Mouse (Mus musculus): Measurements from ENCODE around the gene Stk26.

Stk26 gene

DNA sequence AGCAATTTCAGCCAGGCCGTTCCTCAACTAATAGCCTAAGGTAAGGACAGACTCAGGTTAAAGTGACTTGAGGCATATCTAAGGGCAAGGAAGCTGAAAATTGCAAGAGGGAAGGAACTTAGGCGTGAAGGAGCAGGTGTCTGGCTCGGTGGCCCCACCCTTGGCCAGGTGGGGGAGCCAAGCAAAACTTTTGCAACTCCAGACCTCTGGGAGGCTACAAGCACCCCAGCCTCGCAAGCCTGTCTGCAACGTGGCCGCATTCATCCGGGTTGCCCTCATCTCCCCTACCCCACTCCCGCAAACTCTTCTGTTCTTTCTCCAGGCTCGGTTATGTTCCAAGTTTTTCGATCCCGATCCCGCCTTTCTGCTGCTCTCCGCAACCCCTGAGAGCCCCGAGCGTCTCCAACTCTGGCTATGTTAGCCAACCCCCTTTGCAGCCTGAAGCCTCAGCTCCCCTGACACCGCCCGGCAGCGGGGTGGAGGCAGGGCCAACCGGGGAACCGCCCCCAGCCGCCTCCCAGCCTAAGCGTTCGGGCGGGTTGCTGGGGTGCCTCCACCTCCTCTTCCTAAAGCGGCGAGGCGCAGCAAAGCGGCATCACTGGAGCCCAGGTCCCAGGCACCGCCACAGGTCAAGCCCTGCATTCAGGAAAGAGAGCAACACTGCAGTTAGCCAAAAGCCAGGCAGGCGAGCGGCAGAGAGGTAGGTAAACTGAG is at the start of gene Stk26:
TSS of gene Stk26 (plus strand) at position 201 of the 714 bp plus-strand sequence.
- DNase-seq (ENCODE audit: low read depth, low spot score): peak; percentile 41

DNA sequence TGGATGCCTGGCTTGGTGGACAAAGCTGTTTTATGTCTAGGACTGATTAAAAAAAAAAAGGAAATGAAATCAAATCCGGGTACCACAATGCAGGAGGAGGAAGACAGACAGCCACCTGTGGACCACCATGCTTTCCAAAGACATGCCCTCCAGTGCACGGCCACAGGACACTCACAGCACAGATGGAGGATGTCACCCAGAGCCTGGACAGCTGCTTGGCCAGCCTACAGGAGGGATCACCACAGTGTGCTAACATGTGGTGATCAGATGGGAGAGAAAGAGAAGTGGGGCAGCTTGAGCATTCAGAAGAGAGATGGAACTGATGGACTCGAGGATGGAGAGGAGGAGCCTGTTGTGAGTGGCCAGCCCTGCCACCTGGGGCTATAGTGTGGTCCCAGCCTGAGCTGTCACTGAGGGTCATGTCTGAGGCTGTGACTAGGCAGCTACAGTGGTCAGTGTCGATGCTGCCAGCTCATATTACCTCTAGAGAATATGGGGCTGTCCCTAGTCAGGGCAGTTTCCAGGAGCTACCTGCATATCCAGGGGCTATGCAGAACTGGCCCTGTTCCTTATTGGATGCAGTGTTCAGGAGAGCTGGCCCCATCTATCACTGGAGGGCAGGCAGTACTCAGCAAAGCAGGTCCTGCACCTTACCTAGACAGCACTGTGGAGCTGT is 47.7 kb upstream of the Stk26 start:
- DNase-seq (ENCODE audit: low read depth, low spot score): no peak

GRCm38 (mm10) chrX:50797798-50798197 is 43.0 kb upstream of the Stk26 start:
- no peak for DNase-seq (ENCODE audit: low read depth, low spot score)

DNA sequence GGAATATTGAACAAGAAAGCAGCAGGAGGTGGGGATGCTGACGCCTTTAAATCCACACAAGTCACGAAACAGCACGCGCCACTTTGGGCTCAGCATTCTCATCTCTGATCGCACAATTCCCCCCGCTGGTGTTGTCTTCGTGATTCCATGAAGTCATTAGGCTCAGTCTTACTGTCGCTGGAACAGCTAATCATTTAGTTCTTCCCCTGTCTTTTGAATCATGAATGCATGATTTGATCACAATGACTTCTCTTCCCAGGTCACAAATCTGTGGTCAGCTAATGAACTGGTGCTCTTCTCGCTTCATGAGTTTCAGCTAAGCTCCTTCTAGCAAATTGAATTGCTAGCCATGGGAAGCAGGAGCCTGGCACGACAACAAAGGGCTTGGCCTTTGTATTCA is 42.3 kb upstream of the Stk26 start:
- no peak for DNase-seq (ENCODE audit: low read depth, low spot score)

- DNase-seq (ENCODE audit: low read depth, low spot score): no peak
Measured at GRCm38 (mm10) chrX:50799656-50800188, 41.1 kb upstream of the Stk26 start.

DNA sequence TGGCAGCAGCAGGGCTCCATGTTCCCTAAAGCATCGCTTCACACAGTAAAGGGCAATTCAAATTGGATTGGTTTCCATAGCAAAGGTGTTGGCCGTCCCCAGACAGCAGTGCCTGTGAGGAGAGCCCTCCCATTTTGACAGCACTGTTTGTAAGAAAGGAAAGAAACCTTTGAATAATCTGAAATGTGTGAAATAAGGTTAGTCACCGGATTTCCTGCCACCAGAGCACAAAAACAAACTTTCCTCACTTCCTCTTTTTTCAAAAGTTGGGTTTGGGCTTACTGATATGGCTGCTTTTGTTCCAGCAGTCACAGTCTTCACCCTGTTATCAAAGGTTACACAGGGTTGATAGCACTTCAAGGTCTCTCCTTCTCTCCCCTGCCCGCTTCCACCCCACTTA is 35.2 kb upstream of the Stk26 start:
- no peak for DNase-seq (ENCODE audit: low read depth, low spot score)

- DNase-seq (ENCODE audit: low read depth, low spot score): no peak
Measured at GRCm38 (mm10) chrX:50823856-50824255, 17.0 kb upstream of the Stk26 start.

DNA sequence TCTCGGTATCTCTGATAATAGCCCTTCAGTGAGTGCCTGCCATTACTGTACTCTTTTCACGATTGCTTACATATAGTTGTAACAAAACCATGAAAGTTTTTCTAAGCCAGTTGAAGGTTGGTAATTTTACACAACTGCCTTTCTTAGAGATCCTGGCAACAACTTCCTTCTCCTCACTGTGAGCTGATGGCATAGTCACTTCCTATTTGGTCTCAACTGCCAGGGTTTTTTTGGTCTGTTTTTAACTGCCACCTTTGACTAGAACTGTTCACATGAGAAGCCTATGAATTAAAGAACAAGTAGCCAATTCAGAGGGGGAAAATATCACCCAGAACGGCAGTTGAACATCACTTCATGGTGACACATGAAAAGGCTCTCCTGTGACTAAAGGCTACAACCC is 5.3 kb upstream of the Stk26 start:
- no peak for DNase-seq (ENCODE audit: low read depth, low spot score)

DNA sequence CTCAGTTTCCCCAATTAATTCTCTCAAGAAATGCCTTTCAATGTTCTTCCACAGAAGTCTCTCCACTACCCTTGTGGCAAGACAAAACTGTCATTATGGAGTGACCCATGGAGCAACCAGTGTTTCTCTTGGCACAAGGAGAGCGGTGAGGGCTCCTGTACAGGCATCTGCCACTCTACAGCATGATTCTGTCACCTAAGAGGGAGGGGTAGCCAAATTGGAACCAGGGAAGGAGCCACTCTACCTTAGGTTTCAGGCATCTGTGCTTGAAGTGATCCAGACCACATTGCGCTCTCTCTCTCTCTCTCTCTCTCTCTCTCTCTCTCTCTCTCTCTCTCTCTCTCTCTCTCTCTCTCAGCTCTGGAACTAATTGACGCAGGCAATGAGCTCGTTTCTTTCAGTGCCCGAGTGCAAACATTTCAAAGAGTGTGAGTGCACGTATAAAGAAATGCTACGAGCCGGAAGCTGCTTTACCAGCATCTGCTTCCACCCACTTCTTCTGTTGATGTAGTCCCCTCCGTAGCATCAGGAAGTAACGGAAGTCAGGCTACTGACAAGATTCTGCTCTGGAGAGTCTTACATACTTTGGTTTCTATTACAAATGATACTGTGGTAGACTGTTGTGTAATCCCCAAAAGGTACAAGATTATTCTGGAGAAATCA is 4.7 kb upstream of the Stk26 start:
- DNase-seq (ENCODE audit: low read depth, low spot score): peak; percentile 3

- peak; percentile 16 for DNase-seq (ENCODE audit: low read depth, low spot score)
Measured at GRCm38 (mm10) chrX:50841587-50841986, 740 bp downstream of the Stk26 start.

- peak; percentile 4 for DNase-seq (ENCODE audit: low read depth, low spot score)
Measured at GRCm38 (mm10) chrX:50842046-50842445, 1.2 kb downstream of the Stk26 start.

- no peak for DNase-seq (ENCODE audit: low read depth, low spot score)
Measured at GRCm38 (mm10) chrX:50850428-50851184, 9.8 kb downstream of the Stk26 start.

DNA sequence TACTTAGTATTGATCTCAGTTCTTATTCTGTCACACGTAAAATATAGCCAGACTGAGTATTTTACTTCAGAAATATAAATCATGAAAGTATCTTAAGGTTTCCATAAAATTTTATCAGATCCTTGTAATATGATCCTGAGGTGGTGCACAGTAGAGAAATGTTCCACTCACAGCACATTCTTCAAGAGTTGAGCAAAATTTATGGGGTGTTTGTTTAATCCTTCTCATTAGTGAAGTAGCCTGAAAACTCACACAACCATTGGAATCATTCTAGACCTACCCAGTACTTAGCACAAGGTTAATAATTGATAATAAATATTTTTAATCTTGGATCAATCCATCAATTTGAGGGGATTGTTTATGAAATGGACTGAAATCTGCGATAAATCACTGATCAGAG is 22.9 kb downstream of the Stk26 start:
- DNase-seq (ENCODE audit: low read depth, low spot score): no peak

GRCm38 (mm10) chrX:50864734-50865133 is 23.9 kb downstream of the Stk26 start:
- DNase-seq (ENCODE audit: low read depth, low spot score): no peak

- no peak for DNase-seq (ENCODE audit: low read depth, low spot score)
Measured at GRCm38 (mm10) chrX:50874246-50875002, 33.6 kb downstream of the Stk26 start.

DNA sequence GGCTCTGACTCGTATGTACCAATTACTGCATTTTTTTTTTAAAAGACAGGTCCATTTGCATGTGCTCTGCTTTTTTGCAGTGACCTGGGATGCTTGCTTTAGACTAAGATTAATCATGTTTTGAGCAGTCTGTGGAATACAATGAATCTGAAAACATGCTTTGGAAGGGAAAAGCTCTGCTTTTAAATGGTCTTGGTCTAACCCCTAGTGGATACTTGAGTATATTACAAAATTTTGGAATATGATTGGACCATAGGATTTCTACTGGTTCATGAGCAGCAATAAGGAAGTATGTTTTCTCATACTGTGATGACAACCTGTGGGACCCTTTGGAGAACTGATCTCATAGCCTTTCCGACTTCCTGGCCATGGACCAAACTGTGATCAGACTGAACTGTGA is 47.2 kb downstream of the Stk26 start:
- peak; percentile 4 for DNase-seq (ENCODE audit: low read depth, low spot score)

DNA sequence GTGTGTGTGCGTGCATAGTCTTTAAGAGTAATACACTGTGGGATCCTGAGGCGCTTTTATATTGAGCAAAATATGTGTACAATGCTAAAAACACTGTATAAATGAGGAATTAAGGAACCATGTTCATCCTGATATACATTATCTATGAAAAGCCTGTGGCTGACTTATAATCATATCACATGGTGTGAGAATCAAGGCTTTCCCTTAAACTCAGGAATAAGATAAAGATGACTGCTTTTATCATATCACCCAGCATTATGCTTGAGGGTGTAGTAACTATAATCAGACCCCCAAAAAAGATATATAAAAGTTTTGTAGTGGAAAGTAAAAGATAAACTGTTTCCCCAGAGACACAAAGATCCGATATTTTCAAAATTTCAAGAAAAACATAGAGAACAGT is 62.6 kb downstream of the Stk26 start:
- no peak for DNase-seq (ENCODE audit: low read depth, low spot score)

DNA sequence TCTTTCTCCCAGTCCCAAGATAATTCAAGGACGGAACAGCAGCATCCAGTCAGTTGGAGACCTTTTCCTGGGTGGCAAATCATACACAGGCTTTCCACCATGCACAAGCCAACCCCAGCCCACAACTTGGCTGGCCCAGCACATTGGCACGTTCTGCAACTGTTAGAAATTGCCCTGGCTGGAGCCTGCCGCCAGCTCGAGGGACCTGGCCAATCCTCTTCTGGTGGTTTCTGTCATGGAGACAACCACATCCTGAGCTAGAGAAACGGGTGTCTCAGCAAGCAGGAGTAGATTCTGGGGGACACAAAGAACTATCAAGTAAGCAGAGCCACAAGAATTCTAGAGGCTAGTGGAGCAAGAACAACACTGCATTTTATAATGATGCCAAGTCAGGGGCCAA is 69.1 kb downstream of the Stk26 start:
- no peak for DNase-seq (ENCODE audit: low read depth, low spot score)

DNA sequence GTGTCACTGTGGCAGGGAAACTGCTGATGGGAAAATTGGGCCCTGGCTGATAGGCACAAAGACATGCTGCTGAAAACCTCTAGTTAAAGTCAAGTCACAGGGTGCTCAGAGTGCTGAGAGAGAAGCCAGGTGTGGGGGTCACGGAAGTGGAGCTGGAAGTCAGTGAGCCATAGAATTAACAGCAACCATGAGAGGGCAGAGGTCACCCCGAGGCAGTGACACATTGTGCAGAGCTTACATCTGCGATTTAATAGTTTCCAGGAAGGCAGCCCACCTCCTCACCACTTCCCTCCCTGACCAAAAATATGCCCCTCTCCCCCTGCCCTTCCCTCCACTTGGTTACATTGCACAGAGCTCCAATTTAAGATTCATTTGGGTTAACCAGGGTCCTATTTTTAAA is 76.5 kb downstream of the Stk26 start:
- peak; percentile 5 for DNase-seq (ENCODE audit: low read depth, low spot score)

GRCm38 (mm10) chrX:50918754-50919153 is 77.9 kb downstream of the Stk26 start:
- peak; percentile 8 for DNase-seq (ENCODE audit: low read depth, low spot score)
